Mouse (Mus musculus) T-cell, adult 66 days (primary cell): Measurements from ENCODE around the gene Vmn1r3. TPM values are rescaled to one million over a fixed set of nuclear protein-coding genes. Genes with fewer than 3 reads are reported as not detected.

Experiments
- total RNA-seq, 2 experiments: library from RNA; stranded (reverse); gene quantifications; 3 replicates in 1 of 2; 4 replicates in 1 of 2; pipeline ENCODE4 v1.2.4; 2023

Gene Vmn1r3
- total RNA-seq, result not detected

GRCm38 (mm10) chr4:3185258-3185657 lies at the start of gene Vmn1r3:
TSS of gene Vmn1r3 (minus strand) at chr4:3185358.

DNA sequence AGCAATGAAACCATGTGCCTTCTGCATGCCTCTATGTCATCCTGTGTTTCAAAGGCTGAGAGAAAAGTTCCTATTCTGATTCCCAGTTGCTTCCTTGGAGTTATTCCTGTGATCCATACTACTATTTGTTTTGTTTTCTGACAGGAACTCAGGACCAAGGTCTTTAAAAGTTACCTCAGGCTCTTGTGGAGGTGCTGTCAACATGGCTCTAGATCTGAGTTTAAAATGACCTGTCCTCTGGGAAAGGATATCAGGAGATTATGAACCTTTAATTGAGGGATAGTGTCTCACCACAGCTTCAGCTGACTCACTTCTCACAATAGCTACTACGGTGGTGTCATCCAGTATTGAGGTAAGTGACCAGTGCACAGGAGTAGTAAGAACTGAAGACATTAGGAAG lies 18.1 kb downstream of the Vmn1r3 start, which contains the start of gene Vmn1r2:
Vmn1r2 (plus strand) TSS at position 301 of the 400 bp plus-strand sequence.

Other genes with a start within 250 kb of the Vmn1r3 start
- gene Vmn1r2, start 18.0 kb downstream of the Vmn1r3 start, total RNA-seq, result not detected